Mouse (Mus musculus) CH12.LX (cell line): Measurements from ENCODE around the gene Acrbp.
A peak's percentile ranks its signal among the peaks of the same experiment; 100 is the strongest.

Experiments used
- CHD1 ChIP-seq: IDR thresholded peaks from 2 replicates; pipeline ENCODE4 v1.6.1; 2012; ENCODE audit warnings: low read depth, low read length, improper control_type of control experiment, inconsistent platforms
- CTCF ChIP-seq, 2 experiments: IDR thresholded peaks in 1 of 2; conservative IDR thresholded peaks in 1 of 2; 2 replicates each; pipeline ENCODE4 v1.5.1; 2011 to 2012; ENCODE audit warnings: low read depth in 2 of 2, low read length in 2 of 2, improper control_type of control experiment in 1 of 2, inconsistent platforms in 1 of 2, mild to moderate bottlenecking in 1 of 2, moderate library complexity in 1 of 2
- EP300 ChIP-seq: IDR thresholded peaks from 2 replicates; pipeline ENCODE4 v1.6.1; 2011; ENCODE audit warnings: low read length, improper control_type of control experiment
- HCFC1 ChIP-seq: IDR thresholded peaks from 2 replicates; pipeline ENCODE4 v1.6.1; 2012; ENCODE audit warnings: low read depth, mild to moderate bottlenecking, inconsistent platforms, low read length, improper control_type of control experiment
- JUND ChIP-seq: conservative IDR thresholded peaks from 2 replicates; pipeline ENCODE4 v1.6.1; 2011; ENCODE audit warnings: low read depth, low read length, improper control_type of control experiment
- MAX ChIP-seq: IDR thresholded peaks from 2 replicates; pipeline ENCODE4 v1.6.1; 2011; ENCODE audit warnings: low read length, improper control_type of control experiment
- NELFE ChIP-seq: IDR thresholded peaks from 2 replicates; pipeline ENCODE4 v1.6.1; 2011; ENCODE audit warnings: low read depth, low read length, improper control_type of control experiment
- POLR2A ChIP-seq: IDR thresholded peaks from 2 replicates; pipeline ENCODE4 v1.6.1; 2011; ENCODE audit warnings: low read depth, mild to moderate bottlenecking, improper control_type of control experiment, low read length
- SIN3A ChIP-seq: IDR thresholded peaks from 2 replicates; pipeline ENCODE4 v1.6.1; 2012; ENCODE audit warnings: low read length, improper control_type of control experiment, inconsistent platforms
- SMC3 ChIP-seq: IDR thresholded peaks from 2 replicates; pipeline ENCODE4 v1.6.1; 2011; ENCODE audit warnings: low read depth, low read length, improper control_type of control experiment
- USF1 ChIP-seq: IDR thresholded peaks from 2 replicates; pipeline ENCODE4 v1.6.1; 2014; ENCODE audit warnings: low read depth, mild to moderate bottlenecking, inconsistent platforms, low read length, improper control_type of control experiment
- ZKSCAN1 ChIP-seq: IDR thresholded peaks from 2 replicates; pipeline ENCODE4 v1.6.1; 2012; ENCODE audit warnings: low read depth, inconsistent platforms, low read length, improper control_type of control experiment, borderline replicate concordance

DNA sequence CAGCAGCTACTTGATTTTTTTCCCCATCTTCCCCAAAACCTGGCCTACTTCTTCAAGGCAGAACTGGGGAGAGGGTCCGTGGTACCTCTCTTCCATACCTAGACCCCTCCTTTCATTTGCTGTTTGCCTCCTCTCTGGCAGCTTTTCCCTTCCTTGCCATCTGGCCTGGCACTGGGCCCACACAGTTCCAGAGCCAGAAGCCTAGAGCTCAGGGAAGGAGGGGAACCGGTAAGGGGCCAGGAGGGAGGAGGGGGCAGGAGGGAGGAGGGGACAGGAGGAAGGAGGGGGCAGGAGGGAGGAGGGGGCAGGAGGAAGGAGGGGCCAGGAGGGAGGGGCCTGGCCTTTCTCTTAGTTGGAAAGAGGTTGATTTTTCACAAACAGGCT lies 22.4 kb downstream of the Acrbp start:
- TF ChIP-seq SIN3A (no peak; the same call in 1 of the 2 replicates), MAX (no peak), HCFC1 (0 out of 2 replicates have a peak, but pooled peaks have one; percentile 19), CTCF (conservative IDR thresholded peaks at IDR 0.05 in 1 of 2, IDR thresholded peaks at IDR 0.05 in 1 of 2; ENCODE audit: low read depth in 2 of 2, low read length in 2 of 2) (no peak), ZKSCAN1 (no peak), EP300 (no peak; the same call in 1 of the 2 replicates), SMC3 (no peak), POLR2A (no peak), CHD1 (no peak), NELFE (peak; percentile 49; the same call in 1 of the 2 replicates), USF1 (no peak), JUND (no peak)
